Mouse (Mus musculus) lung, postnatal 4 days (tissue): ENCODE measurements at regions not wholly inside any gene's neighbourhood (a gene's known extent, or its start where the extent isn't known, plus 50 kb on each side); places are given as distances from the start of the nearest gene placed in this dataset.
A peak's percentile ranks its signal among the peaks of the same experiment; 100 is the strongest.

Source experiments
- DNase-seq, 2 experiments: peaks; one replicate each; pipeline ENCODE4 v3.0.0; 2021

- DNase-seq, result no peak
Observed at GRCm38 (mm10) chr16:87783561-87784304, 85.0 kb downstream of the Bach1 start.

- DNase-seq, result peak; percentile 31 to 54
Observed at GRCm38 (mm10) chr16:87784405-87784994, 85.8 kb downstream of the Bach1 start.

GRCm38 (mm10) chr16:87789539-87789938, 90.8 kb downstream of the Bach1 start:
- DNase-seq, result no peak

GRCm38 (mm10) chr16:87789957-87790356, 91.2 kb downstream of the Bach1 start:
- no peak for DNase-seq

- DNase-seq, result peak; percentile 39
Observed at GRCm38 (mm10) chr16:87796514-87797248, 97.9 kb downstream of the Bach1 start.

- DNase-seq, result no peak
Observed at GRCm38 (mm10) chr16:87802317-87802716, 103.6 kb downstream of the Bach1 start.

- no peak for DNase-seq
Observed at GRCm38 (mm10) chr16:87817590-87817989, 118.8 kb downstream of the Bach1 start.

- no peak for DNase-seq
Observed at GRCm38 (mm10) chr16:87834296-87834695, 135.6 kb downstream of the Bach1 start.

GRCm38 (mm10) chr16:87840949-87841546, 142.3 kb downstream of the Bach1 start:
- DNase-seq, result peak; percentile 48 to 74
